Mouse (Mus musculus): ENCODE data around the gene Insig2. TPM values are rescaled to one million over a fixed set of nuclear protein-coding genes. Genes with fewer than 3 reads are reported as not detected.

The Insig2 gene
- polyA plus RNA-seq, 1 experiment from 2014 or later, result 31.8 TPM

- H3K27me3 ChIP-seq (replicated peaks; ENCODE audit: control insufficient read depth, insufficient read depth, low read length), result no peaks in the 10 kb centered on the region
- no peak overlapping the region for H3K27ac ChIP-seq (replicated peaks; ENCODE audit: low read depth, low read length)
- H3K4me2 ChIP-seq (ENCODE audit: low read depth, low read length), result no peak overlapping the region
- no peaks in the 10 kb centered on the region for H3K4me1 ChIP-seq (ENCODE audit: control insufficient read depth, insufficient read depth, low read length)
- no peak overlapping the region for H3K9ac ChIP-seq (ENCODE audit: low read depth, low read length)
- DNase-seq (ENCODE audit: low spot score), result no peak
- H3K4me3 ChIP-seq (ENCODE audit: low read depth, low read length), result no peak overlapping the region
- ATAC-seq (ENCODE audit: low read depth), result no peak
- H3K9me3 ChIP-seq (ENCODE audit: control insufficient read depth, low read length), result no peaks in the 10 kb centered on the region
- WGBS, result 59% methylated on average over 4 of the region's 4 CpGs
- H3K36me3 ChIP-seq (ENCODE audit: control insufficient read depth, insufficient read depth, low read length), result no peaks in the 10 kb centered on the region
Measured at GRCm38 (mm10) chr1:121360561-121360960, 28.2 kb upstream of the Insig2 start.

GRCm38 (mm10) chr1:121359680-121360079 lies 27.3 kb upstream of the Insig2 start:
- H3K4me1 ChIP-seq (ENCODE audit: control insufficient read depth, insufficient read depth, low read length), result no peaks in the 10 kb centered on the region
- no peaks in the 10 kb centered on the region for H3K27me3 ChIP-seq (replicated peaks; ENCODE audit: control insufficient read depth, insufficient read depth, low read length)
- H3K9me3 ChIP-seq (ENCODE audit: control insufficient read depth, low read length), result no peaks in the 10 kb centered on the region
- no peak overlapping the region for H3K4me3 ChIP-seq (ENCODE audit: low read depth, low read length)
- WGBS, result 83% methylated on average over 12 of the region's 12 CpGs
- H3K9ac ChIP-seq (ENCODE audit: low read depth, low read length), result no peak overlapping the region
- no peak for DNase-seq (ENCODE audit: low spot score)
- H3K27ac ChIP-seq (replicated peaks; ENCODE audit: low read depth, low read length), result no peak overlapping the region
- no peaks in the 10 kb centered on the region for H3K36me3 ChIP-seq (ENCODE audit: control insufficient read depth, insufficient read depth, low read length)
- no peak for ATAC-seq (ENCODE audit: low read depth)
- no peak overlapping the region for H3K4me2 ChIP-seq (ENCODE audit: low read depth, low read length)

- no peaks in the 10 kb centered on the region for H3K36me3 ChIP-seq (ENCODE audit: control insufficient read depth, insufficient read depth, low read length)
- no peaks in the 10 kb centered on the region for H3K27me3 ChIP-seq (replicated peaks; ENCODE audit: control insufficient read depth, insufficient read depth, low read length)
- no peak overlapping the region for H3K4me3 ChIP-seq (ENCODE audit: low read depth, low read length)
- no peaks in the 10 kb centered on the region for H3K9me3 ChIP-seq (ENCODE audit: control insufficient read depth, low read length)
- H3K4me2 ChIP-seq (ENCODE audit: low read depth, low read length), result no peak overlapping the region
- DNase-seq (ENCODE audit: low spot score) (no peak), ATAC-seq (ENCODE audit: low read depth) (no peak)
- no peaks in the 10 kb centered on the region for H3K4me1 ChIP-seq (ENCODE audit: control insufficient read depth, insufficient read depth, low read length)
- H3K9ac ChIP-seq (ENCODE audit: low read depth, low read length), result no peak overlapping the region
- H3K27ac ChIP-seq (replicated peaks; ENCODE audit: low read depth, low read length), result no peak overlapping the region
Measured at GRCm38 (mm10) chr1:121353779-121354178, 21.4 kb upstream of the Insig2 start.

- WGBS, result 87% methylated on average over 3 of the region's 3 CpGs
- no peak overlapping the region for H3K4me2 ChIP-seq (ENCODE audit: low read depth, low read length)
- H3K27me3 ChIP-seq (replicated peaks; ENCODE audit: control insufficient read depth, insufficient read depth, low read length), result no peaks in the 10 kb centered on the region
- no peak overlapping the region for H3K4me3 ChIP-seq (ENCODE audit: low read depth, low read length)
- no peak overlapping the region for H3K27ac ChIP-seq (replicated peaks; ENCODE audit: low read depth, low read length)
- no peak for DNase-seq (ENCODE audit: low spot score)
- H3K36me3 ChIP-seq (ENCODE audit: control insufficient read depth, insufficient read depth, low read length), result no peaks in the 10 kb centered on the region
- no peak overlapping the region for H3K9ac ChIP-seq (ENCODE audit: low read depth, low read length)
- no peaks in the 10 kb centered on the region for H3K4me1 ChIP-seq (ENCODE audit: control insufficient read depth, insufficient read depth, low read length)
- no peak for ATAC-seq (ENCODE audit: low read depth)
- H3K9me3 ChIP-seq (ENCODE audit: control insufficient read depth, low read length), result no peaks in the 10 kb centered on the region
Measured at GRCm38 (mm10) chr1:121351037-121351436, 18.6 kb upstream of the Insig2 start.

- Histone ChIP-seq H3K27me3 (replicated peaks; ENCODE audit: control insufficient read depth, insufficient read depth, low read length) (no peaks in the 10 kb centered on the region), H3K4me2 (ENCODE audit: low read depth, low read length) (no peak overlapping the region), H3K27ac (replicated peaks; ENCODE audit: low read depth, low read length) (no peak overlapping the region), H3K9me3 (ENCODE audit: control insufficient read depth, low read length) (no peaks in the 10 kb centered on the region), H3K4me3 (ENCODE audit: low read depth, low read length) (no peak overlapping the region), H3K4me1 (ENCODE audit: control insufficient read depth, insufficient read depth, low read length) (no peaks in the 10 kb centered on the region), H3K9ac (ENCODE audit: low read depth, low read length) (no peak overlapping the region), H3K36me3 (ENCODE audit: control insufficient read depth, insufficient read depth, low read length) (no peaks in the 10 kb centered on the region)
- WGBS, result 75% methylated on average over 13 of the region's 13 CpGs
- no peak for DNase-seq (ENCODE audit: low spot score)
- ATAC-seq (ENCODE audit: low read depth), result no peak
Measured at GRCm38 (mm10) chr1:121350616-121351015, 18.2 kb upstream of the Insig2 start.

GRCm38 (mm10) chr1:121348875-121349847 lies 16.8 kb upstream of the Insig2 start:
- H3K9me3 ChIP-seq (ENCODE audit: control insufficient read depth, low read length), result no peaks in the 10 kb centered on the region
- WGBS, result 82% methylated on average over 4 of the region's 4 CpGs

GRCm38 (mm10) chr1:121343966-121344365 lies 11.6 kb upstream of the Insig2 start:
- no peak for DNase-seq (ENCODE audit: low spot score)
- Histone ChIP-seq H3K4me3 (ENCODE audit: low read depth, low read length) (no peak overlapping the region), H3K27ac (replicated peaks; ENCODE audit: low read depth, low read length) (no peak overlapping the region), H3K9ac (ENCODE audit: low read depth, low read length) (no peak overlapping the region), H3K4me2 (ENCODE audit: low read depth, low read length) (no peak overlapping the region), H3K9me3 (ENCODE audit: control insufficient read depth, low read length) (no peaks in the 10 kb centered on the region), H3K4me1 (ENCODE audit: control insufficient read depth, insufficient read depth, low read length) (no peaks in the 10 kb centered on the region), H3K27me3 (replicated peaks; ENCODE audit: control insufficient read depth, insufficient read depth, low read length) (no peaks in the 10 kb centered on the region), H3K36me3 (ENCODE audit: control insufficient read depth, insufficient read depth, low read length) (no peaks in the 10 kb centered on the region)
- no peak for ATAC-seq (ENCODE audit: low read depth)
- 62% methylated on average over 5 of the region's 5 CpGs for WGBS

More at GRCm38 (mm10) chr1:121348875-121349847, 16.8 kb upstream of the Insig2 start:
- ATAC-seq (ENCODE audit: low read depth) (no peak), DNase-seq (ENCODE audit: low spot score) (no peak)
- H3K4me3 ChIP-seq (ENCODE audit: low read depth, low read length), result no peak overlapping the region
- no peak overlapping the region for H3K9ac ChIP-seq (ENCODE audit: low read depth, low read length)
- no peaks in the 10 kb centered on the region for H3K36me3 ChIP-seq (ENCODE audit: control insufficient read depth, insufficient read depth, low read length)
- H3K4me1 ChIP-seq (ENCODE audit: control insufficient read depth, insufficient read depth, low read length), result no peaks in the 10 kb centered on the region
- no peaks in the 10 kb centered on the region for H3K27me3 ChIP-seq (replicated peaks; ENCODE audit: control insufficient read depth, insufficient read depth, low read length)
- no peak overlapping the region for H3K4me2 ChIP-seq (ENCODE audit: low read depth, low read length)
- H3K27ac ChIP-seq (replicated peaks; ENCODE audit: low read depth, low read length), result no peak overlapping the region

GRCm38 (mm10) chr1:121335789-121336188 lies 3.4 kb upstream of the Insig2 start:
- WGBS, result 72% methylated on average over 4 of the region's 4 CpGs
- no peaks in the 10 kb centered on the region for H3K36me3 ChIP-seq (ENCODE audit: control insufficient read depth, insufficient read depth, low read length)
- no peaks in the 10 kb centered on the region for H3K4me1 ChIP-seq (ENCODE audit: control insufficient read depth, insufficient read depth, low read length)
- no peaks in the 10 kb centered on the region for H3K27me3 ChIP-seq (replicated peaks; ENCODE audit: control insufficient read depth, insufficient read depth, low read length)
- no peak overlapping the region for H3K27ac ChIP-seq (replicated peaks; ENCODE audit: low read depth, low read length)
- ATAC-seq (ENCODE audit: low read depth), result no peak
- no peak for DNase-seq (ENCODE audit: low spot score)
- no peak overlapping the region for H3K9ac ChIP-seq (ENCODE audit: low read depth, low read length)
- H3K4me2 ChIP-seq (ENCODE audit: low read depth, low read length), result no peak overlapping the region
- H3K9me3 ChIP-seq (ENCODE audit: control insufficient read depth, low read length), result no peaks in the 10 kb centered on the region
- no peak overlapping the region for H3K4me3 ChIP-seq (ENCODE audit: low read depth, low read length)
